25 mouse cellular contexts compared by ENCODE assay signal in the genomic region with DNA sequence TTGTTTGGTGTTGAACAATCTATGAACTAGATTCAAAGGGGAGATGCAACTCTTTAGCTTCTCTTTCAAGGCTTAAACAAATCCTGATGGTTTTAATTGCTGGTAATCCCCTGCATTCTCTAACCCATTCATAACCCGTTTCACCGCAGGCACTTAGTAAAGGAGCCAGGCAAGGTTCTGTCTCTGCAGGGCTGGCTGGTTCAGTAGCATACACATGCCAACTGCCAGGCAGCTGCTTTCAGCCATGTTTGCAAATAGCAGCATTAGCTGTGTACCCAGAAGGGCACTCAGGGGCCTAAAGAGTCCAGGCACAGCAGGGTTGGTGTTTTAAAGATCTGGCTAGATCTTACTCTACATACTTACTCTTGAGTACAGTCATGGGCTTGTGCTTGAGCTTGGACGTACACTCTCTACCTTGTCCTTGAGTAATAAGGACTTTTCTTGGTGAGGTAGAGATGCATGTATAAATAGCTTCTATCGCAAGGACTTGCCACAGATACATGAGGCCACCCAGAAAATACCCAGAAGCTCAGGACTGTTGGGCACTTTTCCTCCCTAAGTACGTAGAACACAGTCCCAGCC.
DNase-seq lines count a peak whose midpoint lies in the region; ATAC-seq lines count a peak whose summit lies in the region.
"Had no signal": no experiment of that assay in that cellular context is flagged by ENCODE, and none has a peak within 500 bp of the region (broad histone marks: within the 10 kb centered on the region; RNA-seq: fewer than 3 reads in every experiment).

No protein-coding gene starts in this region.

- WGBS in forebrain, embryonic 14.5 days = 48% methylated on average over 5 of the region's 5 CpGs
- 57% methylated on average over 5 of the region's 5 CpGs for WGBS in forebrain, embryonic 15.5 days
- whole genome bisulfite sequencing in midbrain, embryonic 14.5 days = 79% methylated on average over 5 of the region's 5 CpGs
- WGBS in midbrain, embryonic 13.5 days = 73% methylated on average over 5 of the region's 5 CpGs

- no peak overlapping the region for H3K4me2 ChIP-seq in forebrain, embryonic 14.5 days (ENCODE audit: low read length)
- no peak overlapping the region for H3K4me2 ChIP-seq in forebrain, embryonic 15.5 days (replicated peaks)
- no peak overlapping the region for H3K4me2 ChIP-seq in midbrain, embryonic 14.5 days (ENCODE audit: low read length)
- H3K4me2 ChIP-seq in midbrain, embryonic 13.5 days (replicated peaks) = no peak overlapping the region
- H3K4me2 ChIP-seq: embryonic facial prominence, embryonic 12.5 days; embryonic facial prominence, embryonic 15.5 days; heart, embryonic 12.5 days; heart, embryonic 15.5 days; hindbrain, embryonic 13.5 days; intestine, embryonic 15.5 days had no signal

- H3K27ac ChIP-seq in forebrain, embryonic 14.5 days (ENCODE audit: low read depth, low read length) = no peak overlapping the region
- H3K27ac ChIP-seq in forebrain, embryonic 15.5 days (replicated peaks) = no peak overlapping the region
- no peak overlapping the region for H3K27ac ChIP-seq in midbrain, embryonic 14.5 days (replicated peaks; ENCODE audit: low read depth, low read length)
- no peak overlapping the region for H3K27ac ChIP-seq in midbrain, embryonic 13.5 days
- H3K27ac ChIP-seq: embryonic facial prominence, embryonic 12.5 days; embryonic facial prominence, embryonic 15.5 days; heart, embryonic 15.5 days; hindbrain, embryonic 10.5 days; hindbrain, embryonic 13.5 days; intestine, embryonic 15.5 days had no signal

- no peaks in the 10 kb centered on the region for H3K4me1 ChIP-seq in forebrain, embryonic 14.5 days (ENCODE audit: control insufficient read depth, insufficient read depth, low read length)
- H3K4me1 ChIP-seq in forebrain, embryonic 15.5 days = no peaks in the 10 kb centered on the region
- no peaks in the 10 kb centered on the region for H3K4me1 ChIP-seq in midbrain, embryonic 14.5 days (ENCODE audit: control insufficient read depth, insufficient read depth, low read length)
- H3K4me1 ChIP-seq in midbrain, embryonic 13.5 days (replicated peaks) = no peaks in the 10 kb centered on the region
- H3K4me1 ChIP-seq: heart, embryonic 12.5 days; heart, embryonic 15.5 days; hindbrain, embryonic 13.5 days; intestine, embryonic 15.5 days had no signal

- no peaks in the 10 kb centered on the region for H3K27me3 ChIP-seq in forebrain, embryonic 14.5 days (replicated peaks; ENCODE audit: control insufficient read depth, insufficient read depth, low read length)
- H3K27me3 ChIP-seq in forebrain, embryonic 15.5 days = no peaks in the 10 kb centered on the region
- H3K27me3 ChIP-seq in midbrain, embryonic 14.5 days (ENCODE audit: control insufficient read depth, insufficient read depth, low read length) = no peaks in the 10 kb centered on the region
- H3K27me3 ChIP-seq in midbrain, embryonic 13.5 days = no peaks in the 10 kb centered on the region
- H3K27me3 ChIP-seq: embryonic facial prominence, embryonic 12.5 days; embryonic facial prominence, embryonic 15.5 days; heart, embryonic 12.5 days; heart, embryonic 15.5 days; hindbrain, embryonic 13.5 days; intestine, embryonic 15.5 days had no signal

- H3K4me3 ChIP-seq in forebrain, embryonic 14.5 days (ENCODE audit: low read depth, low read length) = no peak overlapping the region
- H3K4me3 ChIP-seq in forebrain, embryonic 15.5 days = no peak overlapping the region
- H3K4me3 ChIP-seq in midbrain, embryonic 14.5 days (replicated peaks; ENCODE audit: low read depth, low read length) = no peak overlapping the region
- H3K4me3 ChIP-seq in midbrain, embryonic 13.5 days (replicated peaks) = no peak overlapping the region
- H3K4me3 ChIP-seq: embryonic facial prominence, embryonic 12.5 days; embryonic facial prominence, embryonic 15.5 days; heart, embryonic 12.5 days; heart, embryonic 15.5 days; hindbrain, embryonic 10.5 days; hindbrain, embryonic 13.5 days; intestine, embryonic 15.5 days had no signal

- ATAC-seq in forebrain, embryonic 14.5 days = no peak
- ATAC-seq in forebrain, embryonic 15.5 days (replicated peaks) = no peak
- ATAC-seq in midbrain, embryonic 14.5 days (ENCODE audit: low FRiP score, low TSS enrichment) = no peak
- no peak for ATAC-seq in midbrain, embryonic 13.5 days
- ATAC-seq: CD4-positive, CD25-positive, alpha-beta regulatory T cell, adult 4 months; forebrain, embryonic 16.5 days; hindbrain, embryonic 16.5 days; intestine, embryonic 15.5 days had no signal

- no peaks in the 10 kb centered on the region for H3K36me3 ChIP-seq in forebrain, embryonic 14.5 days (ENCODE audit: control insufficient read depth, insufficient read depth, low read length)
- H3K36me3 ChIP-seq in forebrain, embryonic 15.5 days = no peaks in the 10 kb centered on the region
- no peaks in the 10 kb centered on the region for H3K36me3 ChIP-seq in midbrain, embryonic 14.5 days (ENCODE audit: control insufficient read depth, insufficient read depth, low read length)
- H3K36me3 ChIP-seq in midbrain, embryonic 13.5 days = no peaks in the 10 kb centered on the region
- H3K36me3 ChIP-seq: embryonic facial prominence, embryonic 12.5 days; embryonic facial prominence, embryonic 15.5 days; heart, embryonic 12.5 days; heart, embryonic 15.5 days; hindbrain, embryonic 10.5 days; hindbrain, embryonic 13.5 days; intestine, embryonic 15.5 days had no signal

- no peak overlapping the region for H3K9ac ChIP-seq in forebrain, embryonic 14.5 days (ENCODE audit: low read length)
- H3K9ac ChIP-seq in forebrain, embryonic 15.5 days (replicated peaks) = no peak overlapping the region
- H3K9ac ChIP-seq in midbrain, embryonic 14.5 days (replicated peaks; ENCODE audit: low read length) = no peak overlapping the region
- no peak overlapping the region for H3K9ac ChIP-seq in midbrain, embryonic 13.5 days (replicated peaks)
- H3K9ac ChIP-seq: embryonic facial prominence, embryonic 12.5 days; embryonic facial prominence, embryonic 15.5 days; heart, embryonic 12.5 days; heart, embryonic 15.5 days; hindbrain, embryonic 13.5 days; intestine, embryonic 15.5 days had no signal

- H3K9me3 ChIP-seq in forebrain, embryonic 14.5 days (replicated peaks; ENCODE audit: control insufficient read depth, low read length) = no peaks in the 10 kb centered on the region
- no peaks in the 10 kb centered on the region for H3K9me3 ChIP-seq in forebrain, embryonic 15.5 days
- H3K9me3 ChIP-seq in midbrain, embryonic 14.5 days (ENCODE audit: control insufficient read depth, low read length) = no peaks in the 10 kb centered on the region
- H3K9me3 ChIP-seq in midbrain, embryonic 13.5 days = no peaks in the 10 kb centered on the region
- H3K9me3 ChIP-seq: embryonic facial prominence, embryonic 12.5 days; embryonic facial prominence, embryonic 15.5 days; heart, embryonic 12.5 days; heart, embryonic 15.5 days; hindbrain, embryonic 10.5 days; hindbrain, embryonic 13.5 days; intestine, embryonic 15.5 days had no signal

- DNase-seq in forebrain, embryonic 14.5 days (ENCODE audit: low spot score) = peak; percentile 58
- DNase-seq in midbrain, embryonic 14.5 days = peak; percentile 15
- peak; percentile 40 for DNase-seq in fat pad, adult 2 months (ENCODE audit: extremely low read depth, low read depth, low spot score)
- DNase-seq in kidney, adult 9 months = no peak
- DNase-seq: adrenal gland, adult 2 months; adrenal gland, postnatal 14 days; cerebellum, adult 11-12 months; cerebellum, adult 8-10 months; cerebellum, postnatal 14 days; gastrocnemius, postnatal 14 days; heart, adult 18-20 months; heart, postnatal 10 days; heart, postnatal 36 days had no signal
